Mouse (Mus musculus) forebrain, embryonic 10.5 days (tissue): ENCODE results near the gene Tmf1. TPM values are rescaled to one million over a fixed set of nuclear protein-coding genes. Genes with fewer than 3 reads are reported as not detected.
A peak's percentile ranks its signal among the peaks of the same experiment; 100 is the strongest.

Experiments used
- DNase-seq: peaks from one replicate; pipeline ENCODE4 v3.0.0-alpha.2; 2017; ENCODE audit warnings: low spot score; ENCODE audit errors: extremely low spot score
- H3K27ac ChIP-seq: fragments of 300-500 bp; sonication (generic); 2 replicates; pipeline ENCODE4 v1.5.1; 2016; ENCODE audit warnings: mild to moderate bottlenecking
- H3K27me3 ChIP-seq: fragments of 300-500 bp; sonication (generic); 2 replicates; pipeline ENCODE4 v1.6.1; 2016; ENCODE audit warnings: mild to moderate bottlenecking; ENCODE audit not compliant: poor library complexity, severe bottlenecking
- H3K36me3 ChIP-seq: fragments of 300-500 bp; sonication (generic); replicated peaks from 2 replicates; pipeline ENCODE4 v1.6.1; 2016; ENCODE audit warnings: mild to moderate bottlenecking, moderate library complexity
- H3K4me1 ChIP-seq: fragments of 300-500 bp; sonication (generic); 2 replicates; pipeline ENCODE4 v1.6.1; 2016
- H3K4me3 ChIP-seq: fragments of 300-500 bp; sonication (generic); 2 replicates; pipeline ENCODE4 v1.5.1; 2016; ENCODE audit warnings: mild to moderate bottlenecking, moderate library complexity
- H3K9me3 ChIP-seq: fragments of 300-500 bp; sonication (generic); 2 replicates; pipeline ENCODE4 v1.6.1; 2016; ENCODE audit warnings: mild to moderate bottlenecking, moderate library complexity
- WGBS: fragments of 180-500 bp; shearing (Covaris S2); methylation state at CpG from one replicate; pipeline ENCODE4 v1.1.7; 2016; 5-methylcytosine and 5-hydroxymethylcytosine counted together
- polyA plus RNA-seq: library from polyadenylated mRNA; unstranded; fragments of >200 nt; fragmentation: Nextera tagmentation; extraction: Ambion mirVana; gene quantifications from 2 replicates; pipeline ENCODE4 v1.2.1, GENCODE M21; 2016

Tmf1 gene
- polyA plus RNA-seq, 1 experiment from 2014 or later: 24.2 TPM

GRCm38 (mm10) chr6:97124336-97125010 lies 54.4 kb downstream of the Tmf1 start:
- no peak overlapping the region for H3K4me3 ChIP-seq
- H3K36me3 ChIP-seq: 0 out of 2 replicates have a peak, but pooled peaks cover 2% of the 10 kb centered on the region
- no peaks in the 10 kb centered on the region for H3K9me3 ChIP-seq
- no peaks in the 10 kb centered on the region for H3K4me1 ChIP-seq
- DNase-seq: no peak
- H3K27ac ChIP-seq: no peak overlapping the region
- H3K27me3 ChIP-seq: no peaks in the 10 kb centered on the region
- 84% methylated on average over 10 of the region's 10 CpGs for WGBS

- Histone ChIP-seq H3K27ac (no peak overlapping the region), H3K4me3 (no peak overlapping the region), H3K9me3 (no peaks in the 10 kb centered on the region), H3K4me1 (no peaks in the 10 kb centered on the region), H3K27me3 (no peaks in the 10 kb centered on the region), H3K36me3 (0 out of 2 replicates have a peak, but pooled peaks cover 2% of the 10 kb centered on the region)
- 91% methylated on average over 4 of the region's 4 CpGs for WGBS
- DNase-seq: no peak
These were observed 58.0 kb downstream of the Tmf1 start for GRCm38 (mm10) chr6:97120922-97121321.

GRCm38 (mm10) chr6:97118327-97118726 lies 60.6 kb downstream of the Tmf1 start:
- H3K36me3 ChIP-seq: 0 out of 2 replicates have a peak, but pooled peaks cover 2% of the 10 kb centered on the region
- H3K4me1 ChIP-seq: no peaks in the 10 kb centered on the region
- no peak for DNase-seq
- H3K27ac ChIP-seq: no peak overlapping the region
- 91% methylated on average over 3 of the region's 3 CpGs for WGBS
- H3K9me3 ChIP-seq: no peaks in the 10 kb centered on the region
- H3K4me3 ChIP-seq: no peak overlapping the region
- no peaks in the 10 kb centered on the region for H3K27me3 ChIP-seq

- 90% methylated on average over 5 of the region's 5 CpGs for WGBS
- Histone ChIP-seq H3K27ac (no peak overlapping the region), H3K4me1 (no peaks in the 10 kb centered on the region), H3K36me3 (0 out of 2 replicates have a peak, but pooled peaks cover 2% of the 10 kb centered on the region), H3K9me3 (no peaks in the 10 kb centered on the region), H3K4me3 (no peak overlapping the region), H3K27me3 (no peaks in the 10 kb centered on the region)
- no peak for DNase-seq
These were observed 62.0 kb downstream of the Tmf1 start for GRCm38 (mm10) chr6:97116896-97117295.

GRCm38 (mm10) chr6:97114821-97115220 lies 64.1 kb downstream of the Tmf1 start:
- H3K4me1 ChIP-seq: no peaks in the 10 kb centered on the region
- no peaks in the 10 kb centered on the region for H3K9me3 ChIP-seq
- no peak overlapping the region for H3K4me3 ChIP-seq
- no peak for DNase-seq
- H3K36me3 ChIP-seq: 0 out of 2 replicates have a peak, but pooled peaks cover 2% of the 10 kb centered on the region
- no peaks in the 10 kb centered on the region for H3K27me3 ChIP-seq
- H3K27ac ChIP-seq: no peak overlapping the region
- WGBS: 59% methylated on average over 3 of the region's 3 CpGs

- H3K4me3 ChIP-seq: no peak overlapping the region
- no peaks in the 10 kb centered on the region for H3K4me1 ChIP-seq
- H3K27me3 ChIP-seq: no peaks in the 10 kb centered on the region
- 0 out of 2 replicates have a peak, but pooled peaks cover 2% of the 10 kb centered on the region for H3K36me3 ChIP-seq
- no peak for DNase-seq
- WGBS: 95% methylated on average over 8 of the region's 8 CpGs
- no peak overlapping the region for H3K27ac ChIP-seq
- no peaks in the 10 kb centered on the region for H3K9me3 ChIP-seq
These were observed 66.7 kb downstream of the Tmf1 start for GRCm38 (mm10) chr6:97112177-97112576.

- peak; percentile 53 for DNase-seq
- 26% methylated on average over 2 of the region's 2 CpGs for WGBS
- Histone ChIP-seq H3K4me3 (no peak overlapping the region), H3K36me3 (no peaks in the 10 kb centered on the region), H3K4me1 (peaks cover 19% of the 10 kb centered on the region), H3K27ac (no peak overlapping the region), H3K9me3 (no peaks in the 10 kb centered on the region), H3K27me3 (peaks cover 26% of the 10 kb centered on the region)
These were observed 72.1 kb downstream of the Tmf1 start for GRCm38 (mm10) chr6:97106777-97107176.

GRCm38 (mm10) chr6:97106106-97106505 lies 72.8 kb downstream of the Tmf1 start:
- Histone ChIP-seq H3K27me3 (peaks cover 33% of the 10 kb centered on the region), H3K9me3 (no peaks in the 10 kb centered on the region), H3K36me3 (no peaks in the 10 kb centered on the region), H3K4me1 (peaks cover 26% of the 10 kb centered on the region), H3K27ac (no peak overlapping the region), H3K4me3 (no peak overlapping the region)
- WGBS: 83% methylated on average over 8 of the region's 8 CpGs
- no peak for DNase-seq

- no peaks in the 10 kb centered on the region for H3K36me3 ChIP-seq
- peaks cover 27% of the 10 kb centered on the region for H3K4me1 ChIP-seq
- H3K27ac ChIP-seq: no peak overlapping the region
- H3K4me3 ChIP-seq: no peak overlapping the region
- peaks cover 41% of the 10 kb centered on the region for H3K27me3 ChIP-seq
- 86% methylated on average over 7 of the region's 7 CpGs for WGBS
- DNase-seq: no peak
- H3K9me3 ChIP-seq: no peaks in the 10 kb centered on the region
These were observed 74.6 kb downstream of the Tmf1 start for GRCm38 (mm10) chr6:97104264-97104852.

Other genes with a start within 250 kb of the Tmf1 start
- gene Fam19a4, start 118.7 kb downstream of the Tmf1 start, polyA plus RNA-seq: 0.36 and 0.40 TPM in 2 replicates
- gene Eogt, start 29.9 kb downstream of the Tmf1 start, polyA plus RNA-seq: 9.7 and 9.9 TPM in 2 replicates
- 84.3 and 87.1 TPM in 2 replicates for gene Uba3, start 26.5 kb upstream of the Tmf1 start, polyA plus RNA-seq
- 39.7 and 40.0 TPM in 2 replicates for gene Arl6ip5, start 31.6 kb upstream of the Tmf1 start, polyA plus RNA-seq
- gene Lmod3, start 73.6 kb upstream of the Tmf1 start, polyA plus RNA-seq: not detected in 2 replicates